Mouse (Mus musculus) left cerebral cortex, postnatal 36 days (tissue): ENCODE measurements at regions not wholly inside any gene's neighbourhood (a gene's known extent, or its start where the extent isn't known, plus 50 kb on each side); places are given as distances from the start of the nearest gene placed in this dataset.

Source experiments
- DNase-seq, 2 experiments: peaks; one replicate each; pipeline ENCODE4 v3.0.0; 2021 to 2022; ENCODE audit warnings: low spot score in 2 of 2, mixed read lengths in 1 of 2
- intact Hi-C: fragments of 180-260 bp; cut with DNase I; formaldehyde crosslinking; loops from one replicate; pipeline ENCODE4 v1.15.1; 2025

GRCm38 (mm10) chr13:99847531-99847930 lies 53.4 kb downstream of the Cartpt start:
- DNase-seq: no peak

GRCm38 (mm10) chr13:99842626-99843025 lies 58.3 kb downstream of the Cartpt start:
- DNase-seq: peak; percentile 33 to 43
- intact Hi-C loops: loop anchor here (2.0 to 10.0 kb wide), 3 partner anchors 418 to 490 kb away; no protein-coding TSS in a partner anchor

More at GRCm38 (mm10) chr13:99847531-99847930, 53.4 kb downstream of the Cartpt start:
- intact Hi-C loops: loop anchor here (10.0 kb wide), 1 partner anchor 423 kb away; no protein-coding TSS in a partner anchor

- no peak for DNase-seq
- intact Hi-C loops: no loop called here
Observed at GRCm38 (mm10) chr13:99839446-99839845, 61.4 kb downstream of the Cartpt start.

GRCm38 (mm10) chr13:99837772-99838425 lies 63.0 kb downstream of the Cartpt start:
- intact Hi-C loops: loop anchor here (2.0 kb wide), 1 partner anchor 323 kb away; no protein-coding TSS in a partner anchor
- DNase-seq: peak; percentile 67 to 72

- intact Hi-C loops: loop anchor here (2.0 kb wide), 1 partner anchor 322 kb away; no protein-coding TSS in a partner anchor
- no peak for DNase-seq
Observed at GRCm38 (mm10) chr13:99837180-99837579, 63.7 kb downstream of the Cartpt start.

GRCm38 (mm10) chr13:99836586-99836985 lies 64.3 kb downstream of the Cartpt start:
- DNase-seq: no peak
- intact Hi-C loops: loop anchor here (2.0 kb wide), 1 partner anchor 322 kb away; no protein-coding TSS in a partner anchor

GRCm38 (mm10) chr13:99835518-99835917 lies 65.4 kb downstream of the Cartpt start:
- no peak for DNase-seq
- intact Hi-C loops: no loop called here

GRCm38 (mm10) chr13:99830080-99830724 lies 70.7 kb downstream of the Cartpt start:
- intact Hi-C loops: loop anchor here (5.0 kb wide), 1 partner anchor 68 kb away; no protein-coding TSS in a partner anchor
- peak; percentile 38 to 47 for DNase-seq

GRCm38 (mm10) chr13:99827573-99827972 lies 73.3 kb downstream of the Cartpt start:
- DNase-seq: no peak
- intact Hi-C loops: no loop called here

- intact Hi-C loops: no loop called here
- DNase-seq: no peak
Observed at GRCm38 (mm10) chr13:99824625-99825024, 76.3 kb downstream of the Cartpt start.

- intact Hi-C loops: no loop called here
- no peak for DNase-seq
Observed at GRCm38 (mm10) chr13:99816666-99817065, 84.2 kb downstream of the Cartpt start.

GRCm38 (mm10) chr13:99815786-99816185 lies 85.1 kb downstream of the Cartpt start:
- DNase-seq: no peak
- intact Hi-C loops: no loop called here

GRCm38 (mm10) chr13:99814801-99815200 lies 86.1 kb downstream of the Cartpt start:
- intact Hi-C loops: no loop called here
- no peak for DNase-seq

GRCm38 (mm10) chr13:99814033-99814556 lies 86.8 kb downstream of the Cartpt start:
- intact Hi-C loops: no loop called here

GRCm38 (mm10) chr13:99794448-99794847 lies 106.4 kb downstream of the Cartpt start:
- intact Hi-C loops: no loop called here
- no peak for DNase-seq

More at GRCm38 (mm10) chr13:99814033-99814556, 86.8 kb downstream of the Cartpt start:
- no peak for DNase-seq

GRCm38 (mm10) chr13:99793786-99794435 lies 107.0 kb downstream of the Cartpt start:
- intact Hi-C loops: no loop called here
- no peak for DNase-seq

- intact Hi-C loops: no loop called here
- DNase-seq: no peak
Observed at GRCm38 (mm10) chr13:99793001-99793400, 107.9 kb downstream of the Cartpt start.

GRCm38 (mm10) chr13:99790951-99791350 lies 109.9 kb downstream of the Cartpt start:
- DNase-seq: no peak

GRCm38 (mm10) chr13:99787760-99788159 lies 113.1 kb downstream of the Cartpt start:
- intact Hi-C loops: no loop called here
- no peak for DNase-seq

More at GRCm38 (mm10) chr13:99790951-99791350, 109.9 kb downstream of the Cartpt start:
- intact Hi-C loops: no loop called here

GRCm38 (mm10) chr13:99785427-99785826 lies 115.5 kb downstream of the Cartpt start:
- intact Hi-C loops: no loop called here
- no peak for DNase-seq
